Mouse (Mus musculus) stomach, postnatal 0 days (tissue): ENCODE results near the gene Slc22a18.

ENCODE experiments used
- CTCF ChIP-seq: IDR thresholded peaks from 2 replicates; pipeline ENCODE4 v1.5.1; 2016; ENCODE audit warnings: antibody characterized with exemption, low read depth, mild to moderate bottlenecking, moderate library complexity
- EP300 ChIP-seq: optimal IDR thresholded peaks from 2 replicates; pipeline ENCODE3; 2016; ENCODE audit warnings: antibody characterized with exemption

DNA sequence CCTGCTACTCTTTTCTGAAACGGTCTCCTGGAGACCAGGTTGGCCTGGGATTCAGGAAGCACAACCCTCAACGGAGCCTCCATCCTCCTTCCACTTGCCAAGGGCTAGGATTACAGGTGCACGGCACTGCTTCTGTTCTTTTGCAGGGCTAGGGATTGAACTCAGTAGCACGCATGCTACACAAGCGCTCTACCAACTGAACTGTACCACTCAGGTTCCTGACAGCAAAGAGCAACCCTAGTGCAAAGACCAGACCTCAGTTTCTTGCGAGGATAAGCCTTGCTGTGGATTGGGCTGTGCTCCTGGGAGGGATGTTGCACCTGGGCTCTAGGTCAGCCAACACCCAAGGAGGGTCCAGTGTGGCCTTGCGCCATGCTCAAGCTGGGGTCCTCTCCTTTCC is 32.7 kb downstream of the Slc22a18 start:
- no peak for TF ChIP-seq CTCF
- no peak for TF ChIP-seq EP300
